13 mouse cellular contexts compared by ENCODE assay signal in the genomic region with DNA sequence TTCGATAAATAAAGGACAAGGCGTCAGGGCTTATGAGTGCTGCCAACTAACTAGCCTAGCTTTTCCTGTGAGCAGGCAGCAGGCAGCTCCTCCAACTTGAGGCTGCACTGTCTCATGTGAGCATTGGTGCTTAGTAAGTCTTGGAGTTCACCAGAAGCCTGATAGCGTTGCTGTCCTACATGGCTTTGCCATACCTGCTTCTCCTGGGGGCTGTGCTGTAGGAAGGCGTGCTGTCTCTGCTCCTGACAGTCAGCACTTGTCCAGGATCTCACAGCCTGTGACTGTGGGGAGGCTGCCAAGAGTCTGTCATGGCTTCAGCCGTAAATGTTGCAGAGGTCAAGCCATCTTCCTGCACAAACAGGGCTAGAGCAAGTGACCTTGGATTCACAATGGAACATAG. TPM values are rescaled to one million over a fixed set of nuclear protein-coding genes. Genes with fewer than 3 reads are reported as not detected.
A peak's percentile ranks its signal among the peaks of the same experiment; 100 is the strongest.
DNase-seq lines count a peak whose midpoint lies in the region; ATAC-seq and TF ChIP-seq lines count a peak whose summit lies in the region.
"Had no signal": no experiment of that assay in that cellular context is flagged by ENCODE, and none has a peak within 500 bp of the region (broad histone marks: within the 10 kb centered on the region; RNA-seq: fewer than 3 reads in every experiment).

No protein-coding gene starts in this region.

- H3K4me3 ChIP-seq in heart, embryonic 10.5 days: no peak overlapping the region
- no peak overlapping the region for H3K4me3 ChIP-seq in heart, embryonic 14.5 days (ENCODE audit: control insufficient read depth in 1 of 2, insufficient read depth in 1 of 2, low read depth in 1 of 2, low read length in 2 of 2)
- H3K4me3 ChIP-seq in hindbrain, postnatal 0 days (ENCODE audit: low read length): no peak overlapping the region
- H3K4me3 ChIP-seq: hindbrain, embryonic 10.5 days; midbrain, embryonic 12.5 days had no signal

- WGBS in heart, embryonic 10.5 days: 79% methylated on average over 5 of the region's 5 CpGs
- WGBS in heart, embryonic 14.5 days: 44% methylated on average over 5 of the region's 5 CpGs
- WGBS in hindbrain, postnatal 0 days: 87% methylated on average over 5 of the region's 5 CpGs

- no peak for TF ChIP-seq CTCF in hindbrain, postnatal 0 days (IDR thresholded peaks at IDR 0.05; ENCODE audit: low read depth)

- ATAC-seq in heart, embryonic 14.5 days (ENCODE audit: insufficient number of reproducible peaks, insufficient read depth, low FRiP score, low read depth): peak; percentile 40; the same call in 1 of the 2 replicates
- no peak for ATAC-seq in hindbrain, postnatal 0 days
- ATAC-seq: forebrain, embryonic 14.5 days had no signal

- H3K9ac ChIP-seq in heart, embryonic 14.5 days (ENCODE audit: low read length): no peak overlapping the region
- no peak overlapping the region for H3K9ac ChIP-seq in hindbrain, postnatal 0 days (replicated peaks; ENCODE audit: low read length)
- H3K9ac ChIP-seq: lung, embryonic 14.5 days; midbrain, embryonic 12.5 days had no signal

- H3K27ac ChIP-seq in heart, embryonic 10.5 days: no peak overlapping the region
- H3K27ac ChIP-seq in heart, embryonic 14.5 days (replicated peaks in 1 of 2; ENCODE audit: control insufficient read depth in 1 of 2, insufficient read depth in 1 of 2, low read depth in 2 of 2, low read length in 2 of 2): peak overlapping the region; percentile 59 to 83
- H3K27ac ChIP-seq in hindbrain, postnatal 0 days: no peak overlapping the region
- H3K27ac ChIP-seq: hindbrain, embryonic 10.5 days; kidney, postnatal 0 days; midbrain, embryonic 12.5 days had no signal

- peaks cover 97% of the 10 kb centered on the region for H3K36me3 ChIP-seq in heart, embryonic 10.5 days
- peaks cover 100% of the 10 kb centered on the region for H3K36me3 ChIP-seq in heart, embryonic 14.5 days (ENCODE audit: control insufficient read depth, insufficient read depth, low read length)
- peaks cover 75% of the 10 kb centered on the region for H3K36me3 ChIP-seq in hindbrain, postnatal 0 days (ENCODE audit: insufficient read depth, low read length)

- no peaks in the 10 kb centered on the region for H3K27me3 ChIP-seq in heart, embryonic 10.5 days (ENCODE audit: insufficient read depth, poor library complexity, severe bottlenecking)
- H3K27me3 ChIP-seq in heart, embryonic 14.5 days (ENCODE audit: control insufficient read depth, insufficient read depth, low read length): no peaks in the 10 kb centered on the region
- no peaks in the 10 kb centered on the region for H3K27me3 ChIP-seq in hindbrain, postnatal 0 days (ENCODE audit: insufficient read depth, low read length)
- H3K27me3 ChIP-seq: midbrain, embryonic 12.5 days had no signal

- peak; percentile 97 for DNase-seq in heart, adult 11 months
- DNase-seq in heart, embryonic 10.5 days (ENCODE audit: low spot score): no peak
- peak; percentile 86 for DNase-seq in adipocyte (ENCODE audit: low spot score)
- peak; percentile 61 for DNase-seq in adrenal gland, postnatal 25 days
- DNase-seq in hindbrain, postnatal 0 days (ENCODE audit: low spot score): no peak
- DNase-seq in lung, postnatal 36 days: no peak
- DNase-seq: lung, embryonic 14.5 days; thymus, postnatal 25 days had no signal

- no peaks in the 10 kb centered on the region for H3K9me3 ChIP-seq in heart, embryonic 10.5 days
- no peaks in the 10 kb centered on the region for H3K9me3 ChIP-seq in heart, embryonic 14.5 days (ENCODE audit: control insufficient read depth, low read length)
- no peaks in the 10 kb centered on the region for H3K9me3 ChIP-seq in hindbrain, postnatal 0 days (ENCODE audit: low read length)
- H3K9me3 ChIP-seq: hindbrain, embryonic 10.5 days; midbrain, embryonic 12.5 days had no signal

- peaks cover 5% of the 10 kb centered on the region for H3K4me1 ChIP-seq in heart, embryonic 10.5 days
- peaks cover 3 to 14% of the 10 kb centered on the region in 2 experiments; a peak in 3 of 4 replicates for H3K4me1 ChIP-seq in heart, embryonic 14.5 days (ENCODE audit: control insufficient read depth in 2 of 2, insufficient read depth in 2 of 2, low read length in 2 of 2)
- no peaks in the 10 kb centered on the region for H3K4me1 ChIP-seq in hindbrain, postnatal 0 days (ENCODE audit: insufficient read depth, low read length)

- H3K4me2 ChIP-seq in heart, embryonic 14.5 days (ENCODE audit: low read length): no peak overlapping the region
- no peak overlapping the region for H3K4me2 ChIP-seq in hindbrain, postnatal 0 days (ENCODE audit: low read depth, low read length)
- H3K4me2 ChIP-seq: lung, embryonic 14.5 days; midbrain, embryonic 12.5 days had no signal

RNA-seq across cellular contexts. Expression of a gene that starts 23.9 kb away (rescaled TPM):
- 35.8 and 47.3 TPM in 2 replicates for polyA plus RNA-seq in heart, embryonic 10.5 days (2016; fragmentation: Nextera tagmentation; extraction: Ambion mirVana)
- 104 TPM in 2 replicates for total RNA-seq in adrenal gland, postnatal 25 days (2021)
- polyA plus RNA-seq in heart, embryonic 14.5 days (2014; fragmentation: Nextera tagmentation; extraction: Ambion mirVana): 52.1 and 52.7 TPM in 2 replicates
- total RNA-seq in hindbrain, postnatal 0 days (2014; rRNA removed): 44.0 and 50.3 TPM in 2 replicates
- polyA plus RNA-seq in hindbrain, postnatal 0 days (2015; fragmentation: Nextera tagmentation; extraction: Ambion mirVana): 13.4 and 19.2 TPM in 2 replicates

Comparison
In these comparisons a context has a peak if more than half of its experiments do, and no peak if none do; other contexts are left out.
1. DNase-seq: peak in heart, adult 11 months (single experiment), adipocyte (single experiment) and adrenal gland, postnatal 25 days (single experiment); none in heart, embryonic 10.5 days (single experiment), hindbrain, postnatal 0 days (single experiment) and lung, postnatal 36 days (single experiment).
2. H3K27ac ChIP-seq: peak in heart, embryonic 14.5 days (2 of 2); none in heart, embryonic 10.5 days (single experiment) and hindbrain, postnatal 0 days (single experiment).